Mouse (Mus musculus): ENCODE data around the gene St6galnac4.
A peak's percentile ranks its signal among the peaks of the same experiment; 100 is the strongest.

Gene St6galnac4

GRCm38 (mm10) chr2:32586871-32587351 lies at the start of gene St6galnac4:
St6galnac4 (plus strand) TSS chr2:32587095.
- peak; percentile 95 for DNase-seq

- DNase-seq = no peak
These were observed 49.5 kb upstream of the St6galnac4 start for GRCm38 (mm10) chr2:32537360-32537905.

DNA sequence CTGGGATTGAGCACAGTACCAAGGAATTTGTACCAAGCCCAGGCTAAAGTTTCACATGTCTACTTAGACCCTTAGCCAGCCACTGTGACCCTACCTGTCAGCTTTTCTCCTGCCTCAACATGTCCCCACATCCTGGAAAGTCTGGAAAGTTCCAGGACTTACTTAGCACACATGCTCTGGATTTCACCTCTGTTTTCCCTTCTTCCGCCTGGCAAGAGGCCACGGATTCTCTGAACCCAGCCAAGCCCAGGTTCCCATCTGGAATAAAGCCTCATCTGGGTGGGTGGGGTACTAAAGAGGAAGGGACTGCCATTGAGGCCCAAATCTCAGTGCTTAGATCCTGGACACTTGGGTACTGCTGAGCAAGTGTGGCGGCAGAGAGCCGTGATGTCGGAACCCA lies 49.0 kb upstream of the St6galnac4 start:
- DNase-seq = no peak

GRCm38 (mm10) chr2:32538461-32538860 lies 48.4 kb upstream of the St6galnac4 start:
- no peak for DNase-seq

- DNase-seq = no peak
These were observed 47.4 kb upstream of the St6galnac4 start for GRCm38 (mm10) chr2:32539452-32539981.

DNA sequence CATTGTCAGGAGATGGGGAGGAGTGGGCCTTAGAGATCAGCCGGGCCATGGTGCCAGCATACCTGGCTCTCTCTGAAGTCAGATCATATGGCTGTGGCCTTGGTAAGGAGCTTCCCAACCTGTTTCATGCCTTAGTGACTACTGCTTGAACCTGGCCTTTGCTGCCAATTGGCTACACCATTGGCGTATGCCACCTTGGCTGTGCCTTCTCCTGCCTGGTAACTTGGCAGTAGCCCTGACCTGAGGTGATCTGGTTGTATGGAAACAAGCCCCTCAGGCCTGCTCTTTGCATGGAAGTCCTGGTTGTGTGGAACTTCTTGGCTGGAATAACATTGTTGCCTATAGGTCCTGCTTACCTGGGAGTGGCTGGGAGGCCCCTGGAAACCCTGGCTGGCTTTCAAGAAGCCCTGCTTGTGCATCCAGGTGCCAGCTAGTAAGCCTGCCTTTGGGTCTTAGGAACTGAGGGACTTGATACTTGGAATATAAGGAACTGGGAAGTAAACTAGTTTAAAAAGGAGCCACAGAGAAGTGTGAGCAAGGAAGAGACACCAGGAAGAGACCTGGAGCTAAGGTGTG lies 45.5 kb upstream of the St6galnac4 start:
- DNase-seq = no peak

GRCm38 (mm10) chr2:32541986-32542573 lies 44.8 kb upstream of the St6galnac4 start:
- DNase-seq = peak; percentile 84

DNA sequence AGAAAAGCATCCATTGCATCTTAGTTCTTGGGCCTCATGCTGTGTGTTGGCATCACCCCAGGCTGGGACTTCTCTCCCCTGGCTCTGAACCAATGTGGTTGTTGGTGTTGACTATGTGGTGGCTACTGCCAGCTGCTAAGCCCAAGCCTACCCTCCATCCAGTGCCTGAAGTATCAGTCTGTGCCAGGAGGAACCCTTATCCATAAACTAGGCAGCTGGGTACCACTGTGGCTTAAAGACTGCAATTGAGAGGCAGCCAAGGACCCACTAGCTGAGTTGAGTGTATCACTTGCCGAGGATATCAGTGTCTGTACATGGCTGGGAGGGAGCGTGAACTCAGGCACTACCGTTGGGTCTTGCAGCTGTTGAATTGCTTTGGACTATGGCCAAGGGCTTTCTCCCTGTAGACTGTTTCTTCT lies 43.9 kb upstream of the St6galnac4 start:
- DNase-seq = no peak

DNA sequence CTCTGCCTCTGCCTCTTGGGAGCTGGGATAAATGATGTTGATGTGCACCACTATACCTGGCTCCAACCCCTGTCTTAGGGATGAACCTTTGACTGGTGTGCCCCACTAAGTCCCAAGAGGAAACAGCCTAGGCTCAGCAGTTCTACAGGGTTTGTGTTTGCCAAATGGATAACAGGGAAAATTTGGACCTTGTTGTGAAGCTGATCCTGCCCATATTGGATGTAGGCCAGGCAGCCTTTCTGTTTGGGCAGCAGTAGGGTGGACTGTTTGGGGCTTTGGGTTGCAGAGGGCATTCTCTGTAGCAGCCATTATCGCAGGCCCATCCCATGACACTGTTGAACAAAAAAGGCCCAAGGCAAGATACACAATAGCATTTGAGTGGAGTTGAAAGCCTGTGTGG lies 39.9 kb upstream of the St6galnac4 start:
- no peak for DNase-seq

- no peak for DNase-seq
These were observed 39.5 kb upstream of the St6galnac4 start for GRCm38 (mm10) chr2:32547380-32547779.

- no peak for DNase-seq
These were observed 38.7 kb upstream of the St6galnac4 start for GRCm38 (mm10) chr2:32547964-32548739.

GRCm38 (mm10) chr2:32549171-32549570 lies 37.7 kb upstream of the St6galnac4 start:
- no peak for DNase-seq

DNA sequence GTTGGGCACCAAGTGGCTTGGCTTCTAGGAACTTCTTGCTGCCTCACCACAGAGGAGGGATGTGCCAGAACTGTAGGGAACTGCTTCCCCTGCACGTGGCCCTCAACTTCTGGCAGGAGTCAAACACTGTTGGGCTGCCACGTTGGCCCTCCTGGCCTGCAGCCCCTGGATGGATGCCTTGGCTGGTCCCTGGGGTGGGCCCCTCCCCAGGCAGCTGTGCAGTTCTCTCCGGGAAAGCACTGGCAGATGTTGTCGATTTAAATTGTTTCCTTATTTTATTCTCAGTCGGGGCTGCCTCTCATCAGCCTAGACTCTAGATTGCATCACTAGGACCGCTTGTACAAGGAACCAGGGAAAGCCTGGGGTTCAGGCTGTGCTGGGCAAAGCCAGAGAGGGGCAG lies 37.1 kb upstream of the St6galnac4 start:
- no peak for DNase-seq

- DNase-seq = no peak
These were observed 35.7 kb upstream of the St6galnac4 start for GRCm38 (mm10) chr2:32551236-32551635.

DNA sequence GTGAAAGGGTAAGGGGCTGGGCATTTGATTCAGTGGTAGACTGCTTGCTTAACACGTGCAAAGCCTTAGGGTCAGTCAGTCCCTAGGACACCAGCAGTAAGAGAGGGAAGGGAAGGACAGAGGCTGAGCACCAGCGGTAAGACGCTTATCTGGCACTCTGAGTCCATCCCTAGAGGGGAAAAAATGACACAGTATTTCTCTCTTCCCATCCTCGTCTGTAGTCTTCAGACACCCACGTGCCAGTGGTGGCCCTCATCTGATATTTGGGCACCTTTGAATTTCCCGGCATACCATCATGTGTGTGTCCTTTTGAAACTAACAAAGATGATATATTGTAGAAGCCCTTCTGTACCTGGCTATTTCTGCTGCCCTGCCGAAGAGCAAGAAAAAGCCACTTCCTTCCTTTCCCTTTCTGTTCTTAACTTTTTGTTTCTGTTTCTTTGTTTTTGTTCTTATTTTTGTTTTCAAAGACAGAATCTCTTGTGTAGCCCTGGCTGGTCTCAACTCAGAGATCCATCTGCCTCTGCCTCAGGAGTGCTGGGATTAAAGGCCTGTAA lies 33.2 kb upstream of the St6galnac4 start:
- no peak for DNase-seq

- no peak for DNase-seq
These were observed 31.4 kb upstream of the St6galnac4 start for GRCm38 (mm10) chr2:32555484-32555883.

GRCm38 (mm10) chr2:32556019-32556418 lies 30.9 kb upstream of the St6galnac4 start:
- DNase-seq = peak; percentile 59

DNA sequence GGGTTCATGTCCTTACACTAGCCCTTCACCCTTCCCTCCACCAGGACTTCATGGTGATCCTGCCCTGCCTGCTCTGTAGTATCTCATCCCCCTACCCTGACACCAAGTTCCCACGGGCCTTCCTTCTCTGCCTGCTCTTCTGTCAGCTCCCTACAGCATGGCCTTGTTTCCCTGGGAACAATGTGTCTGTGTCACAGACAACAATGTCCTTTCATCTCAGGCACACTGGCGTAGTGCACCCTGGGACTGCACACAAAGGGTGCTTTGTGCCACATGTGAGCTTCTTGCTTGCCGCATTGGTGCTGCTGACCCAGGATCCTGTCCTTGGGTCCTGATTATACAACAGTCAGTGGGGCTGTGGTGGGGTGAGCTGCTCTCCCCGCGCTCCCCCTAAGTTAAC lies 27.3 kb upstream of the St6galnac4 start:
- no peak for DNase-seq

- DNase-seq = peak; percentile 75
These were observed 20.3 kb upstream of the St6galnac4 start for GRCm38 (mm10) chr2:32566536-32567063.

- DNase-seq = no peak
These were observed 18.7 kb upstream of the St6galnac4 start for GRCm38 (mm10) chr2:32568149-32568548.

- no peak for DNase-seq
These were observed 18.0 kb upstream of the St6galnac4 start for GRCm38 (mm10) chr2:32568941-32569340.

- peak; percentile 92 for DNase-seq
These were observed 16.0 kb upstream of the St6galnac4 start, which contains the start of gene Dpm2 for GRCm38 (mm10) chr2:32570698-32571494. Dpm2 (plus strand) TSS chr2:32570858.

Data from thymus, postnatal 14 days (tissue).